Comparison of ENCODE assay signal across 11 mouse cellular contexts in the genomic region with DNA sequence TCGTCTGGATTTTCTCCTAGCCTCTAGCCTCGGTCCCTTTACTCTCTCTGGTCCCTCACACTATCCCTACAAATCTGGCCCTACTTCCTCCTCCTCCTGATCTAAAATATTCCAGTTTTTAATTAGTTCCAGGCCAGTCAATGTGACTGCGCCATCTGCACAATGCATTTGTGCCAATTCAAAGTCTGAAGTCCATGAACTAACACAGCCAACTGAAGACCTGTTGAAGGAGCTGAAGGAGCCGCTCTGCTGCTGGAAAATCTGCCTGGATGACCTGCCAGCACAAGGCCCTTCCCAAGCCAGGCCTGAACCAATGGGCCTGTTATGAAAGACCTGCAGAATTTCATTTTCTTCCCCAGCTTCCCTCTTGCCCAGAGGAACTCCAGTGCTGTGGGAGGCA.
DNase-seq lines count a peak whose midpoint lies in the region; ATAC-seq and TF ChIP-seq lines count a peak whose summit lies in the region.
"Had no signal": no experiment of that assay in that cellular context is flagged by ENCODE, and none has a peak within 500 bp of the region (broad histone marks: within the 10 kb centered on the region; RNA-seq: fewer than 3 reads in every experiment).

No protein-coding gene starts in this region.

- intact Hi-C loops in left cerebral cortex, postnatal 25 days (cut with DNase I): no loop called here

- no peak for TF ChIP-seq EP300 in stomach, postnatal 0 days (optimal IDR thresholded peaks at IDR 0.05)

- H3K4me2 ChIP-seq in stomach, embryonic 14.5 days (replicated peaks; ENCODE audit: low read depth, low read length): no peak overlapping the region
- no peak overlapping the region for H3K4me2 ChIP-seq in stomach, postnatal 0 days (replicated peaks; ENCODE audit: low read depth)
- H3K4me2 ChIP-seq: hindbrain, embryonic 13.5 days; lung, embryonic 15.5 days had no signal

- WGBS in stomach, embryonic 14.5 days: 84% methylated on average over 4 of the region's 4 CpGs
- WGBS in stomach, postnatal 0 days: 86% methylated on average over 4 of the region's 4 CpGs

- TF ChIP-seq CTCF in stomach, postnatal 0 days (IDR thresholded peaks at IDR 0.05; ENCODE audit: low read depth): no peak

- peaks cover 14% of the 10 kb centered on the region for H3K4me1 ChIP-seq in stomach, embryonic 14.5 days (ENCODE audit: control insufficient read depth, insufficient read depth, low read length)
- H3K4me1 ChIP-seq in stomach, postnatal 0 days (replicated peaks; ENCODE audit: control insufficient read depth, insufficient read depth): no peaks in the 10 kb centered on the region
- H3K4me1 ChIP-seq: hindbrain, embryonic 13.5 days had no signal

- no peak for ATAC-seq in stomach, embryonic 14.5 days (ENCODE audit: insufficient number of reproducible peaks, insufficient read depth, low FRiP score, low read depth)
- no peak for ATAC-seq in stomach, postnatal 0 days (ENCODE audit: low FRiP score, low TSS enrichment)

- H3K27ac ChIP-seq in stomach, embryonic 14.5 days (ENCODE audit: low read length): peak overlapping the region; percentile 85; the same call in 1 of the 2 replicates
- H3K27ac ChIP-seq in stomach, postnatal 0 days (replicated peaks): no peak overlapping the region
- H3K27ac ChIP-seq: hindbrain, embryonic 13.5 days; lung, embryonic 15.5 days had no signal

- H3K4me3 ChIP-seq in stomach, embryonic 14.5 days (ENCODE audit: low read depth, low read length): no peak overlapping the region
- no peak overlapping the region for H3K4me3 ChIP-seq in stomach, postnatal 0 days (ENCODE audit: low read depth, low read length)
- H3K4me3 ChIP-seq: hindbrain, embryonic 13.5 days; lung, embryonic 15.5 days had no signal

- no peaks in the 10 kb centered on the region for H3K36me3 ChIP-seq in stomach, embryonic 14.5 days (ENCODE audit: control insufficient read depth, insufficient read depth, low read length)
- no peaks in the 10 kb centered on the region for H3K36me3 ChIP-seq in stomach, postnatal 0 days (ENCODE audit: control insufficient read depth, insufficient read depth, low read length)
- H3K36me3 ChIP-seq: hindbrain, embryonic 13.5 days; lung, embryonic 15.5 days had no signal

- peak; percentile 56 to 60 for DNase-seq in heart, adult 9 months (ENCODE audit: low spot score in 2 of 2)
- no peak for DNase-seq in heart, postnatal 4 days
- DNase-seq in stomach, postnatal 0 days (ENCODE audit: low spot score): no peak
- DNase-seq in gastrocnemius, postnatal 10 days: peak; percentile 9
- no peak for DNase-seq in right cerebral cortex, postnatal 36 days (ENCODE audit: low spot score in 2 of 2)
- DNase-seq in left cerebral cortex, postnatal 25 days (ENCODE audit: low spot score in 2 of 2): no peak
- DNase-seq in embryo, embryonic 10.5 days (ENCODE audit: low spot score): no peak
- DNase-seq: thymus, adult 2 months had no signal

- no peaks in the 10 kb centered on the region for H3K27me3 ChIP-seq in stomach, embryonic 14.5 days (ENCODE audit: control insufficient read depth, insufficient read depth, low read length)
- H3K27me3 ChIP-seq in stomach, postnatal 0 days (ENCODE audit: control insufficient read depth, insufficient read depth, low read length): no peaks in the 10 kb centered on the region
- H3K27me3 ChIP-seq: hindbrain, embryonic 13.5 days; lung, embryonic 15.5 days had no signal

- no peaks in the 10 kb centered on the region for H3K9me3 ChIP-seq in stomach, embryonic 14.5 days (ENCODE audit: control insufficient read depth, low read depth, low read length)
- H3K9me3 ChIP-seq in stomach, postnatal 0 days (ENCODE audit: control insufficient read depth, low read length): no peaks in the 10 kb centered on the region
- H3K9me3 ChIP-seq: hindbrain, embryonic 13.5 days; lung, embryonic 15.5 days had no signal

- H3K9ac ChIP-seq in stomach, embryonic 14.5 days (replicated peaks; ENCODE audit: low read depth, low read length): no peak overlapping the region
- no peak overlapping the region for H3K9ac ChIP-seq in stomach, postnatal 0 days (ENCODE audit: low read length)
- H3K9ac ChIP-seq: hindbrain, embryonic 13.5 days; lung, embryonic 15.5 days had no signal

Comparison
In these comparisons a context has a peak if more than half of its experiments do, and no peak if none do; other contexts are left out.
1. DNase-seq: peak in heart, adult 9 months (2 of 2) and gastrocnemius, postnatal 10 days (single experiment); none in heart, postnatal 4 days (single experiment), stomach, postnatal 0 days (single experiment), right cerebral cortex, postnatal 36 days (0 of 2), left cerebral cortex, postnatal 25 days (0 of 2) and embryo, embryonic 10.5 days (single experiment).